Mouse (Mus musculus) ES-Bruce4 (cell line): ENCODE measurements around the gene 1110012L19Rik. TPM values are rescaled to one million over a fixed set of nuclear protein-coding genes. Genes with fewer than 3 reads are reported as not detected.
A peak's percentile ranks its signal among the peaks of the same experiment; 100 is the strongest.
"Not testable (repeated sequence)": the region's sequence is repeated elsewhere in the genome, so short reads cannot be mapped to it uniquely, and the experiment has no call there.

Source experiments
- H3K27ac ChIP-seq: 2 replicates; pipeline ENCODE4 v1.5.1; 2012; ENCODE audit warnings: low read length, inconsistent platforms; ENCODE audit not compliant: insufficient read depth
- H3K27me3 ChIP-seq: 2 replicates; pipeline ENCODE4 v1.6.1; 2012; ENCODE audit warnings: mild to moderate bottlenecking, low read length, inconsistent platforms; ENCODE audit not compliant: control insufficient read depth, poor library complexity, insufficient read depth, severe bottlenecking
- H3K36me3 ChIP-seq: 2 replicates; pipeline ENCODE4 v1.6.1; 2012; ENCODE audit warnings: inconsistent platforms, mild to moderate bottlenecking, low read length, moderate library complexity; ENCODE audit not compliant: control insufficient read depth, poor library complexity, insufficient read depth, severe bottlenecking
- H3K4me1 ChIP-seq: one replicate; pipeline ENCODE4 v1.8.1; 2011; ENCODE audit warnings: low read length; ENCODE audit not compliant: control insufficient read depth, insufficient read depth
- H3K4me3 ChIP-seq: 2 replicates; pipeline ENCODE4 v1.5.1; 2011; ENCODE audit warnings: low read depth, mild to moderate bottlenecking, low read length
- H3K9ac ChIP-seq: 2 replicates; pipeline ENCODE4 v1.6.1; 2012; ENCODE audit warnings: low read depth, mild to moderate bottlenecking, inconsistent platforms; ENCODE audit not compliant: poor library complexity, severe bottlenecking
- H3K9me3 ChIP-seq: replicated peaks from 2 replicates; pipeline ENCODE4 v1.6.1; 2012; ENCODE audit warnings: mild to moderate bottlenecking, low read length, inconsistent platforms; ENCODE audit not compliant: control insufficient read depth, poor library complexity, insufficient read depth, severe bottlenecking
- CTCF ChIP-seq: IDR thresholded peaks from one replicate; pipeline ENCODE4 v1.8.1; 2011; ENCODE audit warnings: low read depth, low read length
- EP300 ChIP-seq: IDR thresholded peaks from 2 replicates; pipeline ENCODE4 v1.6.1; 2011; ENCODE audit warnings: low read depth, low read length; ENCODE audit not compliant: insufficient read depth
- POLR2A ChIP-seq: IDR thresholded peaks from one replicate; pipeline ENCODE4 v1.8.1; 2011; ENCODE audit warnings: low read length; ENCODE audit not compliant: insufficient read depth
- polyA plus RNA-seq: library from polyadenylated mRNA; stranded (reverse); fragments of >200 nt; gene quantifications from 2 replicates; pipeline ENCODE4 v1.2.4, GENCODE M21; 2011; ENCODE audit warnings: low read depth; ENCODE audit not compliant: missing spikeins, insufficient read depth, insufficient read length

1110012L19Rik gene
- polyA plus RNA-seq, 1 experiment: 50.1 TPM

DNA sequence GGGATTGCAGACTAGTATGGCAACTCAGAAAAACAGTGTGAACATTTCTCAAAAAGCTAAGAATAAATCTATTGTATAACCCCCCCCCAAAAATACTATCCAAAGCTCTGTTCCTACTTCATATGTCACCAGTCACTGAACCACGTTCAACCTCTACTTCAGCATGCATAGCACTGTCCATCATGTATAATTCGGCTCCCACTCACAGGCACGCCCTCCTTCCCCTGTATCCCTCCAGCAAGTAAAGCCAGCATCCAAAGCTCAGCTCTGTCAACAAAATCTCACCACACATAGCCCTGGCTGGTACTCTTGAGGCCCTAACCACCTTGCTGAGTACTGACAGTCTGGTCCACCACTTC, 781 bp upstream of the 1110012L19Rik start:
- Histone ChIP-seq H3K36me3 (peaks cover 6% of the 10 kb centered on the region; the same call in 1 of the 2 replicates), H3K4me3 (peak overlapping the region; percentile 96), H3K27me3 (no peaks in the 10 kb centered on the region), H3K27ac (no peak overlapping the region), H3K4me1 (no peaks in the 10 kb centered on the region), H3K9ac (no peak overlapping the region), H3K9me3 (no peaks in the 10 kb centered on the region)
- TF ChIP-seq POLR2A (no peak), CTCF (no peak), EP300 (no peak)

- H3K36me3 ChIP-seq: peaks cover 6% of the 10 kb centered on the region; the same call in 1 of the 2 replicates
- H3K27me3 ChIP-seq: no peaks in the 10 kb centered on the region
- H3K9me3 ChIP-seq: no peaks in the 10 kb centered on the region
- H3K4me1 ChIP-seq: no peaks in the 10 kb centered on the region
- peak overlapping the region; percentile 70 for H3K9ac ChIP-seq
- no peak for TF ChIP-seq EP300
- TF ChIP-seq POLR2A: no peak
- TF ChIP-seq CTCF: no peak
- H3K4me3 ChIP-seq: peak overlapping the region; percentile 96
- 0 out of 2 replicates have a peak overlapping the region, but pooled peaks have one; percentile 19 for H3K27ac ChIP-seq
Observed at GRCm38 (mm10) chrX:70385962-70386351, 280 bp downstream of the 1110012L19Rik start.

- H3K36me3 ChIP-seq, H3K27me3 ChIP-seq, H3K4me1 ChIP-seq, H3K9me3 ChIP-seq, H3K9ac ChIP-seq, H3K4me3 ChIP-seq, H3K27ac ChIP-seq: not testable (repeated sequence)
Observed at GRCm38 (mm10) chrX:70392636-70393035, 7.0 kb downstream of the 1110012L19Rik start.

DNA sequence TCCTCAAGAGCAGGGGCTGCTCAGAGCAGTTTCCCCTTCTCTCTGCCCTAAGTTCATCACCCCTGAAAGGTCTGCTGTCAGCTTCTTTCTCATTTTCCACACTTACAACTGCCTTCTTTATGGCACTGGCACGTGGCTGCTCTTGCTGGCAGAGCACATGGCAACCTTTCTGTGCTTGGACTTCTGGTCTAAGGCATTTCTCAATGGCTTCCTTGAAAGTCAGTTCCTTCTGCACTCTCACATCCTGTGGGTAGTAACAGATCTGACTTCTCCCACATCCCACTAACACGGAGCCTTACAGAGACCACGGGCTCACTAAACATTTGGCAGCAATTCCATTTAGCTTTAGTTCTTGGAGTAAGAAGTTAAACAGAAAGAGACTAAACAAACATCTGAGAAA, 39.8 kb downstream of the 1110012L19Rik start:
- H3K36me3 ChIP-seq, H3K4me1 ChIP-seq, H3K4me3 ChIP-seq, H3K9me3 ChIP-seq, H3K27me3 ChIP-seq, H3K27ac ChIP-seq, H3K9ac ChIP-seq: not testable (repeated sequence)

Other genes starting within 250 kb of the 1110012L19Rik start
- gene Ids, start 20.8 kb upstream of the 1110012L19Rik start, polyA plus RNA-seq: 18.3 and 19.0 TPM in 2 replicates
- 69.3 and 76.1 TPM in 2 replicates for gene Tmem185a, start 91.3 kb downstream of the 1110012L19Rik start, polyA plus RNA-seq